Mouse (Mus musculus): Measurements from ENCODE around the gene Mcoln1.
A peak's percentile ranks its signal among the peaks of the same experiment; 100 is the strongest.

Mcoln1 gene

DNA sequence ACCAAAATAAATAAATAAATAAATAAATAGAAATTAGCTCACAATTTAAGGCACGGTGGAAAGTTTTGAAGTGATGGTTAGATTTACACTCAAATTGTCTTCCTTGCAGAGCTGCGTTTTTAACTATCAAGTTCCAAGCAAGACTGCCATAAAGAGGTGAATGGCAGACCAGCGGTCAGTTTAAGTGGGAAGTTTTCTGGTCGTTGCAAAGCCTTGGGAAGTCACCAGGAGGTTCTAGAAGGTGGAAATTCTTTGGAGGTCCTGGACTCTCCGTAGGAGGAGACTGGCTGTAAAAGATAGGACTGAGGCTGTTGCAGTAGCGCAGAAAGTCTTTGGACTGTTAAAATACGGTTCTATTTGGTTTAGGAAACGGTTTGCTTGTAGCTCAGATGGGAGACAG is 506 bp upstream of the Mcoln1 start:
- DNase-seq, result no peak

DNA sequence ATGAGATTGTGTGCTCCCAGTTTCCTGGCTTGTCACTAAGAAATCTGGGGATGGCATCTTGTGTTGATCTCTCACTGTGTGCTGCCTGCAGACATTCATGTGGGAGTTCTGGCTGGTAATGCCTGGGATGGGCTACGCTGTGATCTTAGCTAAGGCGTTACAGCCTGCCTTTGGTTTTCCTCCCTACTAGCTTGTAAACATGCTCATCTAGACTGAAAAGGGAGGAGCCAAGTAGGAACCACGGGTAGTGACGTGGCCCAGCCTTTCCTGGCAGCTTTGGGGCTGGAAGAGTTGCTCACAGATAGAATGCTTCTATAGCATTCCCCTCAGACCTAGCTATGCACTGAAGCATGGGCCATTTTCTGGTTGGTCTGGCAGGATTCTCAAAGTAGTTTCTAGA is 2.0 kb downstream of the Mcoln1 start:
- DNase-seq, result peak; percentile 28

DNA sequence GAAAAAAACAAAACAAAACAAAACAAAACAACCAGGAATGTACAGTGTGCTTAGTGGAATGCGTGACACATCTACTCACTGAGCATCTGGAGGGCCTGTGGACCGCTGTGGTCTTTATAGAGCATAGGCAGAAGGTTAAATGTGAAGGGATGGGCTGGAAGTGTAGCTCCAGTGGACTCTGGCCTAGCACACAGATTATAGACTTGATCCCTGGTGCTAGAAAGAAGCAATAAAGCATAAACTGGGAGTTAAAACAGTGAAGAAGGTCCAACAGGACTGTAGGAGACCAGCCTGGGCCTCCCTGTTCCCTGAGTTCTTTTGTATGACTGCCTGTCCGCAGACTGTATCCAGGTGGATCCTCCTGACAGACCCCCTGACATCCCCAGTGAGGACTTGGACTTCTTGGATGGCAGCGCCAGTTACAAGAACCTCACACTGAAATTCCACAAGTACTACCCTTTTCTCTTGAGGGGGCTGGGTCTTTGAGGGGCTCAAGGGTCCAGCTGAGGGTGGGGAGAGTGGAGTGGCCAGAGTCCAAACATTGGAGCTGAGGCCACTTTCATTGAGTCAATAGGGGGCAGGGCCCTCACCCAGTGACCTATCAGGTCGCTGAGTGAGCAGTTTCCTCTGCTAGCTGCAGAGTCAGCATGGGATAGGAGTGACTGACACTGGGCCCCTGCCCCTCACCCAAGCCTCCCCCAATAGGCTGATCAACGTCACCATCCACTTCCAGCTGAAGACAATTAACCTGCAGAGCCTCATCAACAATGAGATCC is 7.9 kb downstream of the Mcoln1 start:
- no peak for DNase-seq

DNA sequence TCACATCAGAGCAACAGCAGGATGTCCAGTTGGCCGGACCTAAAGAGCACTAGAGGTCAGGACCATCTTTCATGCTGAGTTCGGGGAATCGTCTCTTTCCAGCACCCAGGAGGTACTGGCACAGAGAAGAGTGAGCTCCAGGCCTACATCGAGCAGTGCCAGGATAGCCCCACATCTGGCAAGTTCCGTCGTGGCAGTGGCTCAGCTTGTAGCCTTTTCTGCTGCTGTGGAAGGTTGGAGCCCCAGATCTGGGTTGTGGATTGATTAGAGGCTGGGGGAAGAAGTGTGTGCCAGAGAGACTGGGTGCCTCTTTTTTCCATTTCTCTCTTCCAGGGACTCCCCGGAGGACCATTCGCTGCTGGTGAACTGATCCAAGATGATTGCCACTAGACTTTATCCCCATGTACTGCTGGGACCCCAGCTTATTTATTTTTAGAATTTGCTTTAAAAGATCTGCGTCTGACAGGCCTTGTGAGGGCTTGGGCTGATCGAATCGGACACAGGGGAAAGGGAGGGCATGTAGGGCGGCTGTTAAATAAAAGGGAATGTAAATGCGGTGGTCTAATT is 14.5 kb downstream of the Mcoln1 start:
- DNase-seq, result no peak

DNA sequence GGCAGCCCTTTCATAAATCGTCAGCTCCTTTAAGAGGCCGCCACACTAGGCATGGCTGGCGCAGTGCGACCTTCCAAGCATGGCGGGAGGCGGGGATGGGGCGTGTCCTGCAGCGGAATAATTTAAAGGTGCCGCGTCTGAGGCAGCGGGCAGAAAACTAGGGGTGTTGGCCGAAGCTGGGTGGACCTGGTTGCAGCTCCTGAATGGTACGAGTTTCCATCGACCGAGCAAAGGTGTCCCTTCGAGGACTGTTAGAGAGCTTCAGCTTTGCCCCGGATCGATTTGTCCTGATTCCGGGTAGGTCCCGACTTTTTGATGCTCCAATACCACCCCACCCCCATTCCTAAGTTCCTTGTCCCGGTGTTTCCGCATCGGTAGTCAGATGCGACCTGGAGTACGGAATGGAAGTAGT is 15.0 kb downstream of the Mcoln1 start, which contains the start of gene Pnpla6:
Gene Pnpla6, plus strand, starts transcription at position 125 of the 412 bp plus-strand sequence.
- DNase-seq, result peak; percentile 93

- DNase-seq, result peak; percentile 75
Observed at GRCm38 (mm10) chr8:3515771-3516417, 15.6 kb downstream of the Mcoln1 start.

GRCm38 (mm10) chr8:3516450-3517116 is 16.3 kb downstream of the Mcoln1 start:
- DNase-seq, result peak; percentile 98

- DNase-seq, result no peak
Observed at GRCm38 (mm10) chr8:3517117-3517495, 16.8 kb downstream of the Mcoln1 start.

GRCm38 (mm10) chr8:3522007-3522697 is 21.9 kb downstream of the Mcoln1 start:
- DNase-seq, result no peak

- DNase-seq, result no peak
Observed at GRCm38 (mm10) chr8:3530816-3531215, 30.6 kb downstream of the Mcoln1 start.

DNA sequence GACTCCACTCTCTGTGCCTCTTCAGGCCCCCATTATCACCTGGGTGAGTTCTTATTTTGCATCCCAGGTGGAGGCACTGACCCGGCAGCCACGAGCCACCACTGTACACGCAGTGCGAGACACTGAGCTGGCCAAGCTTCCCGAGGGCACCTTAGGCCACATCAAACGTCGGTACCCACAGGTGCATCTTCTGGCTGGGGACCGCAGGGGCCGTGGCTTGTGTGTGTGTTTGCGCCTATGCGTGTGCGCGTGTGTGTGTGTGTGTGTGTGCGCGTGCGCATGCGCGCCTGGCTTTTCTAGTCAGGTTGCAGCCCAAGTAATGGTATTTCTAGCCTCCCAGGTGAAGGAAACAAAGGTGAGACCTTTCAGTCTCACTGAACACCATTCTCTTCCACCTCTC is 31.7 kb downstream of the Mcoln1 start:
- no peak for DNase-seq

GRCm38 (mm10) chr8:3536053-3536841 is 36.0 kb downstream of the Mcoln1 start:
- DNase-seq, result no peak

- DNase-seq, result no peak
Observed at GRCm38 (mm10) chr8:3536940-3537339, 36.7 kb downstream of the Mcoln1 start.

DNA sequence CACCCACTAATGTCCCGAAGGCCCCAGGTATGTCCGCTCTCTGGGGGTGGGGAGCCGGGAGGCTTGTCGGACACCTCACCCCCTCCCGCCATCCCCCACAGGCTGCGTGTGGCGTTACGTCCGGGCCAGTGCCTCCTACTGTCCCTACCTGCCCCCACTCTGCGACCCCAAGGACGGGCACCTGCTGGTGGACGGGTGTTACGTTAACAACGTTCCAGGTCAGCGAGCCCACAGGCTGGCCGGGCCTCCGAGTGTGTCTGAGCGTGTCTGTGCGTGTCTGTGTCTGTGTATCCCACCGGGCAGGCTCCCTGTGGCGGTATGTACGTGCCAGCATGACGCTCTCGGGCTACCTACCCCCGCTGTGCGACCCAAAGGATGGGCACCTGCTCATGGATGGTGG is 37.4 kb downstream of the Mcoln1 start:
- DNase-seq, result no peak

DNA sequence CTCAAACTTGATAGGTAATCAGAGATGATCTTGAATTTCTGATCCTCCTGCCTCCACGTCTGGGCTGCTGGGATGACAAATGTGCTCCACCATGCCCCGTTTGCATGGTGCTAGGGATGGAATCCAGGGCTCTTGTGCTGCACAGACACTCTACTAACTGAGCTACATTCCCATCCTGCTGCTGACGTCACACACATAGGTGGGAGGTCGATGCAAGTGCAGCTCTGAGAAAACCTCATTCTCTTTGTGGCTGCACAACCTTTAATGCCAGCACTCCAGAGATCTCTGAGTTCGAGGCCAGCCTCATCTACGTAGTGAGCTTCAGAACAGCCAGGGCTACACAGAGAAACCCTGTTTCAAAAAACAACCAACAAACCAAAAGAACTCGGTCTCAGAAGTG is 38.9 kb downstream of the Mcoln1 start:
- no peak for DNase-seq

DNA sequence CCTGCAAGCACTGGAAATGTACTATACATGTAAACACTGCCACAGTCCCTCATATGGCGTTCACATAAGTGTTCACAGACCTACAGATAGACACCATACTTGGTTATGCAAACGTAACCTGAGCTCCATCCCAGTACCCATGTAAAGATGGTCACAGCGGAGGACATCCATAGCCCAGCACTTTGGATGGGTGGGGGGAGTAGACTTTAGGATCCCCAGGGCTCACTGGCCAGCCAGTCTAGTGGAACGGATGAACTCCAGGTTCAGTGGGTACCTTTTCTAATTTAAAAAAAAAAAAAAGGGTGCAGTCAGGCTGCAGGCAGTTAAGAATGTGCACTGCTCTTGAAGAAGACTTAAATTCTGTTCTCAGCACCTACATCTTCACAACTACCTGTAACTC is 39.8 kb downstream of the Mcoln1 start:
- DNase-seq, result no peak

DNA sequence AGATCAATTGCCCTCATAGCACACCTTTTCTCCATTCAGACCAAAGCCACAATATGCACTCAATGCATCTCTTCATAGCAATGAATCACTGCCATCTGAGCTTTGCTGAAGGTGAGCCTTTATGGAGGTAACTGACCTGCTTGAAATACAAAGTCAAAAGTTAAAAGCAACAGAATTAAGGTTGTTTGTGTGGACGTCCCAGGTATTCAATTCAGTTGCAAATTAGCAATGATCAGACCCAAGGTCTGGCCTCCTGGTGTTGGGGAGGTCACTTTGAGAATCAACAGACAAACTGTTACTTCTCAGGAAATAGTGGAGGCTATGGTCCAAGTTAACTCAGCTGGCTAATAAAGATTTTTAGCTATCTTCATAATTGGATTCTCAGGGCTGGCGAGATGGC is 46.3 kb downstream of the Mcoln1 start:
- DNase-seq, result no peak

GRCm38 (mm10) chr8:3552240-3552639 is 52.0 kb downstream of the Mcoln1 start:
- DNase-seq, result no peak

GRCm38 (mm10) chr8:3556114-3556513 is 55.9 kb downstream of the Mcoln1 start:
- no peak for DNase-seq
